Mouse (Mus musculus) cerebellum, adult 2 months (tissue): ENCODE data around the gene Mlxipl. TPM values are rescaled to one million over a fixed set of nuclear protein-coding genes. Genes with fewer than 3 reads are reported as not detected.
"Not testable (repeated sequence)": the region's sequence is repeated elsewhere in the genome, so short reads cannot be mapped to it uniquely, and the experiment has no call there.

ENCODE experiments used
- DNase-seq, 2 experiments: peaks; one replicate each; pipeline ENCODE4 v3.0.0; 2021
- H3K27ac ChIP-seq: fragments of 200-500 bp; 2 replicates; pipeline ENCODE4 v1.5.1; 2012; ENCODE audit warnings: low read length, control low read depth, inconsistent platforms; ENCODE audit not compliant: insufficient read depth
- H3K27me3 ChIP-seq: fragments of 200-500 bp; 2 replicates; pipeline ENCODE4 v1.6.1; 2012; ENCODE audit warnings: inconsistent platforms, mild to moderate bottlenecking, low read length, moderate library complexity; ENCODE audit not compliant: control insufficient read depth, insufficient read depth
- H3K4me1 ChIP-seq: fragments of 200-500 bp; 2 replicates; pipeline ENCODE4 v1.6.1; 2011; ENCODE audit warnings: low read length; ENCODE audit not compliant: control insufficient read depth, insufficient read depth
- H3K4me3 ChIP-seq: fragments of 200-500 bp; replicated peaks from 2 replicates; pipeline ENCODE3; 2011; ENCODE audit warnings: mild to moderate bottlenecking, low read depth, low read length, control low read depth; ENCODE audit not compliant: insufficient read depth
- CTCF ChIP-seq: fragments of 200-500 bp; IDR thresholded peaks from 2 replicates; pipeline ENCODE4 v1.5.1; 2011; ENCODE audit warnings: low read depth, mild to moderate bottlenecking, control low read depth, low read length, moderate library complexity, borderline replicate concordance; ENCODE audit not compliant: insufficient read depth
- POLR2A ChIP-seq: fragments of 200-500 bp; IDR thresholded peaks from 2 replicates; pipeline ENCODE4 v1.6.1; 2011; ENCODE audit warnings: low read length, control low read depth, borderline replicate concordance; ENCODE audit not compliant: insufficient read depth
- WGBS: fragments of 180-500 bp; shearing (Covaris S2); methylation state at CpG from one replicate; pipeline ENCODE4 v1.1.7; 2018; 5-methylcytosine and 5-hydroxymethylcytosine counted together
- polyA plus RNA-seq: library from polyadenylated mRNA; depleted of rRNA; stranded (reverse); fragments of >200 nt; gene quantifications from 2 replicates; pipeline ENCODE4 v1.2.3, GENCODE M21; 2012; rRNA removed

The Mlxipl gene
- 2.0 TPM in 2 replicates for polyA plus RNA-seq

- 3% methylated on average over 39 of the region's 39 CpGs for WGBS
- no peaks in the 10 kb centered on the region; the same call in 1 of the 2 replicates for H3K27me3 ChIP-seq
Observed at GRCm38 (mm10) chr5:135089653-135090052, at the start of gene Mlxipl. Mlxipl (plus strand) TSS chr5:135089890.

GRCm38 (mm10) chr5:135040059-135040458 lies 49.6 kb upstream of the Mlxipl start:
- DNase-seq = no peak
- 37% methylated on average over 6 of the region's 6 CpGs for WGBS
- TF ChIP-seq POLR2A (no peak), CTCF (no peak)
- Histone ChIP-seq H3K27me3 (no peaks in the 10 kb centered on the region), H3K4me3 (no peak overlapping the region), H3K4me1 (no peaks in the 10 kb centered on the region), H3K27ac (no peak overlapping the region)

More at GRCm38 (mm10) chr5:135089653-135090052, at the start of gene Mlxipl:
- H3K27ac ChIP-seq = no peak within 1 kb of the TSS
- no peak for DNase-seq
- no peak for TF ChIP-seq CTCF
- no peak for TF ChIP-seq POLR2A
- H3K4me1 ChIP-seq = no peaks in the 10 kb centered on the region
- H3K4me3 ChIP-seq = no peak within 1 kb of the TSS

GRCm38 (mm10) chr5:135040777-135041176 lies 48.9 kb upstream of the Mlxipl start:
- no peaks in the 10 kb centered on the region for H3K4me1 ChIP-seq
- no peak overlapping the region for H3K4me3 ChIP-seq
- no peaks in the 10 kb centered on the region for H3K27me3 ChIP-seq
- TF ChIP-seq POLR2A (no peak), CTCF (no peak)
- WGBS = 72% methylated on average over 11 of the region's 11 CpGs
- no peak overlapping the region for H3K27ac ChIP-seq
- DNase-seq = no peak

DNA sequence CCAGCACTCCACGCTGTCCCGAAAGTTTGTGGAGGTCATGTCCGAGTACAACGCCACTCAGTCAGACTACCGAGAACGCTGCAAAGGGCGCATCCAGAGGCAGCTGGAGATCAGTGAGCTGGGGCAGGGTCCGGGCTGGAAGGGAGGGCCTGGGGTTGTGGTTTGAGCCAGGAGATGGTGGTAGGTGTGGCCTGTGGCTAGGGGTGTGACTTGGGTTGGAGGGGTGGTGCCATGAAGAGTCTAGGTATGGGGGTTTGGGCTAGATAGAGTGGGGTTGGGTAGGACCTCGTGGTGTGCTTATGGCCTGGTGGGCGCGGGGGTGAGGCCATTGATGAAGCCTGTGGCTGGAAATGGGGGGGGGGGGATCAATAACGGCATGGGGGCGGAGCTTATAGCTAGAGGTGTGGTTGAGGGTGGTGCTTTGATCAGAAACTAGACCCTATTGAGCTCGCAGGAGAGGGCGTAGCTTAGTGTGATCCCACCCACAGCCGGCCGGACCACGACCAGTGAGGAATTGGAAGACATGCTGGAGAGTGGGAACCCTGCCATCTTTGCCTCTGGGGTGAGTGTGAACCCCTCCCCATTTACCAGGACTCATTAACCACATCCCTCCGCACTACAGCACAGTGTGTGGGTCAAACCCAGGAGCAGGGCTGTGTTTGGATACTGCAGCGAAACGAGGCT lies 47.4 kb upstream of the Mlxipl start:
- TF ChIP-seq POLR2A = no peak
- TF ChIP-seq CTCF = no peak
- DNase-seq = no peak
- WGBS = 38% methylated on average over 21 of the region's 21 CpGs
- Histone ChIP-seq H3K4me1 (no peaks in the 10 kb centered on the region), H3K4me3 (no peak overlapping the region), H3K27me3 (no peaks in the 10 kb centered on the region), H3K27ac (no peak overlapping the region)

DNA sequence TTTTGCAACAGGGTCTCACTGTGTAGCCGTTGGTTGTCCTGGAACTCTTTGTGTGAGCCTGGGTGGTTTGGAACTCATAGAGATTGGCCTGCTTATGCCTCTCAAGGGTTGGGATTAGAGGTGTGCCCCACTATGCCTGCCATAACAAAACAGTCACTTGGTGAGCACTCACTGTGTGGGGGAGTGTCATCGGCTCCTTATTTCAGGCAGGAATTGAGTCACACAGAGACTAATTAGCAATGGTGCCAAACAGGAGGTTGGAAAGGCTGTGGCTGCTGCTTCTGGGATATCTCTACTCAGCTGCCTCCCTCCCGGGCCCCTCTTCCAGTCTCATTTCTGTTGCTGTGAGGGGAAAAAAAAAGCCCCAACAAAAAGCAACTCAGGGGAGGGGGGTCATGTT lies 45.1 kb upstream of the Mlxipl start:
- 79% methylated on average over 3 of the region's 3 CpGs for WGBS
- H3K4me3 ChIP-seq = no peak overlapping the region
- H3K27ac ChIP-seq = no peak overlapping the region
- H3K4me1 ChIP-seq = no peaks in the 10 kb centered on the region
- TF ChIP-seq CTCF = no peak
- no peak for TF ChIP-seq POLR2A
- no peaks in the 10 kb centered on the region for H3K27me3 ChIP-seq
- DNase-seq = no peak

DNA sequence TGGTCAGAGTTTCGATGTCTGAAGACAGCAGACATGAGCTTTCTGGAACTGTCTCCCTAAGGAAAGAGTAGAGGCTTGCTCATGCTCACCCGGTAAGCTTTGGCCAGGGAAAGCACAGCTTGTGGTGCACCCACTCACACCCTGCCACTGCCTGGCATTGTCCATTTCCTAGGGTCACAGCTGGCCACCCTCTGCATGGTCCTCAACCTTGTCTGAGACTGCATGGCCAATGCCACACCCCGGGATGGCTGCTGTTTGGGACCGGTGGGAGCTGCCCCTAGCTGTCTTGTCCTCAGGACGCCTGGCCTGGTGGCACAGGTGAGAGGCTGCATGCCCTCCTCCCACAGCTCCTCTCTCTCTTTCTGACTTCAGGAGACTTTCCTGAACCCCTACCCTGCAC lies 41.2 kb upstream of the Mlxipl start:
- TF ChIP-seq POLR2A (no peak), CTCF (no peak)
- Histone ChIP-seq H3K27me3 (no peaks in the 10 kb centered on the region), H3K27ac (no peak overlapping the region), H3K4me1 (no peaks in the 10 kb centered on the region), H3K4me3 (no peak overlapping the region)
- 88% methylated on average over 5 of the region's 5 CpGs for WGBS
- no peak for DNase-seq

- not testable (repeated sequence) for H3K4me1 ChIP-seq, H3K27ac ChIP-seq, H3K27me3 ChIP-seq, DNase-seq, H3K4me3 ChIP-seq
- WGBS = 87% methylated on average over 6 of the region's 6 CpGs
Observed at GRCm38 (mm10) chr5:135049268-135049667, 40.4 kb upstream of the Mlxipl start.

DNA sequence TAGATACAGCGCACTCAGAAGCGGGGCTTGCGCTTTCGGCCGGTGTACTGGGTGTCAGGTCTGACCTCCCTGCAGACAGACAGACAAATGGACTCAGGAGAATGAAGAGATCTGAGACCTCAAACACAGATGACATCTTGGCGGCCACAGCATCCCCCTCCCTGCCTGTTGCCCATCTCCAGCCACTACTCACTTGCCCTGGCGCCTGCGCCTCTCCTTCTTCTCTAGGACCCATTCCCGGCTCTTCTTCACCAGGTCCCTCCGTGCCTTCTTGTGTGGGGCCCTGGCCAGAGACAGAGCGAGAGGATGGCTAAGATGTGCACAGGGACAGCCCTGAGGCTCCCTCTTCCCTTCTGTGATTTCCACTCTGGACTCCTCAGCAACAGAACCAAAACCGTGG lies 36.3 kb upstream of the Mlxipl start:
- H3K4me3 ChIP-seq = no peak overlapping the region
- TF ChIP-seq POLR2A (no peak), CTCF (no peak)
- no peak overlapping the region for H3K27ac ChIP-seq
- no peak for DNase-seq
- no peaks in the 10 kb centered on the region for H3K4me1 ChIP-seq
- H3K27me3 ChIP-seq = no peaks in the 10 kb centered on the region
- WGBS = 82% methylated on average over 12 of the region's 12 CpGs
